Mouse (Mus musculus): ENCODE data around the gene Peli2.

Peli2 gene

DNA sequence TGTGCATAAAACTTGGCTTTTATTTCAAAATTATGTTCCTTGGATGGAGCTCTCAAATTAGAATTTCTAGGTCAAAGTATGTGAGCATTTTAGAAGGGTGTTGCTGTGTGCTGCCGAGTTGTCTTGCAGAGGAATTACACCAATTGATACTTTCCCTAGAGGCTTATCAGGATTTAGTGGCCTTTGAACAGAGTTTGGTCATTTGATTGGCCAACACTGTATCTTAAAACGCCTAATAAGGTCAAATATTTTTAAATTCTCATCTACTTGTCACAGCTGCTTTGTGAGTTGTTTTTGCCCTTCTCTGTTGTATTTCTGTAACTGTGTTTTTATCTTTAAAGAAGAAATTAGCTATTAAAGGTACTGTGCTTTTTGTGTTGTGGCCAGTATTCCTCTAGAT, 32.4 kb downstream of the Peli2 start:
- DNase-seq (ENCODE audit: low spot score in 2 of 2): no peak

DNA sequence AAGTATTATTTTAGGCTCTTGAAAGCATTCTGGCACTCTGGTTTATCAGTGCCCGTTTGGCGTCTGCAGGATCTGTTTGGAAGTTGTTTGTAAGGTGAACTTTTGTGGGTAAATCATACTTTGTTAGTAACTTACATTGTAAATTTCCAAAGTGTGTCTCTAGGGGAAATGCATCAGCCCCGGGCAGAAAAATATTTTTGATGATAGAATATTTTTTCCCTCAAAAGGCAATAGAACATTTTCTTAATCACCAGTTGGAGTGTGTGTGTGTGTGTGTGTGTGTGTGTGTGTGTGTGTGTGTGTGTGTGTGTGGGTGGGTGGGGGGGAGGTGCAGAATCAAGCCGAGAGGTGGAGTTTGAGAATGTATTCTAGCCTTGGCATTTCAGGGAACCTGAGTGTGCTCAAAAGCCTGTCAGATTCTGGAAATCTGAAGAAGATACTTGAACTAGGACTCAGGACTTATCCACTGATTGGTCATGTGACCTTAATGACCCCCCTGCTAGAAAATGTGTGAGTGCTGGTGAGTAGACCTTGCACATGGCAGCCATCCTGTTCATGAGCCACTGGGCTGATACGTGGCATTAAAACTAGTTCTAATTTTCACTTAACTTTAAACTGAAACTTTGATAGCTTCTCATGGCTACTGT, 33.4 kb downstream of the Peli2 start:
- no peak for DNase-seq (ENCODE audit: low spot score in 2 of 2)

DNA sequence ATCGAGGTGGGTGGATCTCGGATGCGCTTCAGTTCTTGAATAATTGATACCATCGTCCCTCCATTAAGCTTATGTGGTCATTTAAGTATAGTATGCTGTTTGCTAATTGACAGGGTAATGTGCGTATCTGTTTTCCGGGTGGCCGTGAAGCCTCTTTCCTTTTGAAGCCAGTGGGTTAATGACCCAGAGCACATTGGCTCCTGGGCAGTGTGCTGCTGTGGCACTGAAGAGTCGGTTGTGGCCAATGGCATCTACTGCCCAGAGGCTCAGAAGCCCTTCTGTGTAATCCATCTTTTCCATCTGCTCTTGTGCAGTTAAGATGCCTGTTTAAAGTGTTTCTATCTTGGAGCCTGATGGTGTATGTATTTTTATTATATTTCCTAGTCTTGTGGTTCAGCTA, 34.0 kb downstream of the Peli2 start:
- DNase-seq (ENCODE audit: low spot score in 2 of 2): no peak

DNA sequence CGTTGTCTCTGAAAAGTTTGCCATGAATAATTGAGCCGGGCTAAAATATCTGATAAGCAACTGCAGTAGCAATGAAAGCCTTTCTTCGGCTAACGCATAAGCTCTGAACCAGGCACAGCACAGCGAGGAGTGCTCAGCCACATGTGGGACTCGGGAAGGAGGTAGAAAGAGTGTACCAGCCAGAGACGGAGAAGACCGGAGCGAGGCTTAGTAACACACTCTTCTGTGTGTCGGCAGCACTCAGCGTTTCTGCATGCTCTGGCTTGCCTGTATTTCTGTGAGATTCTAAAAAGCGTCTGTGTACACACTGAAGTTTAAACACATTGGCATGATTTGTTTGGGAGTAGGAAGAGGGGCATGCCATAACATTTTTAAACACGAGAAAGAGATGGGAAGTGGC, 34.5 kb downstream of the Peli2 start:
- no peak for DNase-seq (ENCODE audit: low spot score in 2 of 2)

DNA sequence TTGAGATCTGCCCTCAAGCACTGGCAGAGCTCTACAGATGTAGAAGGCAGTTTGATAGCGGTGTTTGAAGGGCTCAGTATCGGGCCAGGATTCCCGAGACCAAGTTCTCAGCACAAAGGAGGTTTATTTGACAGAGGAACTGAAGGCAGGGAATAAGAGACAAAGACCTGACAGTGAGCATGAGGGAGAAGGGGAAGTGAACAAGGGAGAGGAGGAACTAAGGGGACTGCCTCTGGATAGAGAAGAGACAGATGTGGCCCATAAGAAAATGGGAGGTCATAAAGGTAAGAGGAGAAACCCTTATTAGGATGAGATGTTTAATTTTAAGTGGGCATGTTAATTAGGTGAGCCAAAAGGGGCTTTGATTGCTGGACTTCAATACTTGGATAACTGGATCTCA, 36.5 kb downstream of the Peli2 start:
- no peak for DNase-seq (ENCODE audit: low spot score in 2 of 2)

GRCm38 (mm10) chr14:48157835-48158234, 37.2 kb downstream of the Peli2 start:
- DNase-seq (ENCODE audit: low spot score in 2 of 2): no peak

DNA sequence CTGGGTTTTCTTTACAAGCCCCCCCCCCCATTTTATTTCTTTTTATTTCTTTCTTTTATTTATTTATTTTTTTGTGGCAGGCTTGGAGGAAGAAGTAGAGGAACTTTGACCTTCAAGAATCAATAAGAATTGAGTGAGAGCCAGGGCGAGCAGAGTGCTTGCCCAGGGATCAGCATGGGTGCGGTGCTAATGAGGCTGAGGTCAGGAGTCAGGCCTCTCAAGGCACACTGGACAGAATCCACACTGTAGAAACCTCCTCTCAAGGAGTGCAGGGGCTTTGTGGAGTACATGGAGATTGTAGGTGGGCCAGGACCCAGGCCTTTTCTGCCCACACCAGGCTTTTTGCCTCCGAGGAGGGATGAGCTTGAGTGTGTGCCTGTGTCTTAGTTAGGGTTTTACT, 38.8 kb downstream of the Peli2 start:
- no peak for DNase-seq (ENCODE audit: low spot score in 2 of 2)

GRCm38 (mm10) chr14:48162446-48162845, 41.8 kb downstream of the Peli2 start:
- no peak for DNase-seq (ENCODE audit: low spot score in 2 of 2)

DNA sequence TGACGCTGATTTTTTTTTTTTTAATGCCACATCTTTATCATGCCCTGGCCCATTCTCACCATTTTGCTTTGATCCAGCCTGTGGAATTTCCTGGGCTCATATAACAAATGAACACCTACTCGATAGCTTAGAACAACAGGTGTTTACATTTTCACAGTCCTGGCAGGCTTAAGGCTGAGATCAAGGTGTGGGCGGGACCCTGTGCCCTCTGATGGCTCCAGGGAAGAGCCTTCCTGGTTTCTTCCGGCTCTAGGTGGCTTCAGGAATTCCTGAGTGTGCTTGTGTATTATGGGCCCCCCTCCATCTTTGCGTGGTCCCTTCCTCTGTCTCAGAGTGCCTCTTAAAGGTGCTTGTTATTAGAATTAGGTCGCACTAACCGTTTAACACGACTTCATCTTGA, 44.3 kb downstream of the Peli2 start:
- DNase-seq (ENCODE audit: low spot score in 2 of 2): no peak

- no peak for DNase-seq (ENCODE audit: low spot score in 2 of 2)
These were observed 45.8 kb downstream of the Peli2 start for GRCm38 (mm10) chr14:48166396-48166795.

GRCm38 (mm10) chr14:48167020-48167419, 46.4 kb downstream of the Peli2 start:
- DNase-seq (ENCODE audit: low spot score in 2 of 2): no peak

DNA sequence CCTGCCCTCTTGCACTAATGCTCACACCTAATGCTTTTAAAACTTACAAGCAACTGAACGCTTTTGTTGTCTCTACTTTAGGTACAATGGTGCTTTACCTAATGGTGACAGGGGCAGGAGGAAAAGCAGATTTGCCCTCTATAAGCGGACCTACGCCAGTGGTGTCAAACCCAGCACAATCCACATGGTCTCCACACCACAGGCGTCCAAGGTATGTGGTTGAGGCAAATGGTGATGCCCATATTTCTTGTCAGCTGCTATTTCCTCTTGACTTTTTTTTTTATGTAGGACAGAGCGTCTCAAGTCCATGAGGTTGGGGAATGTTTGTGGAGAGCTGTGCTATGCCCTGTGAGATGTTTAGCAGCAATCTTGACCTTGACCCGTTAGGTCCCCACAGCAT, 47.5 kb downstream of the Peli2 start:
- no peak for DNase-seq (ENCODE audit: low spot score in 2 of 2)

- no peak for DNase-seq (ENCODE audit: low spot score in 2 of 2)
These were observed 49.3 kb downstream of the Peli2 start for GRCm38 (mm10) chr14:48169970-48170369.

DNA sequence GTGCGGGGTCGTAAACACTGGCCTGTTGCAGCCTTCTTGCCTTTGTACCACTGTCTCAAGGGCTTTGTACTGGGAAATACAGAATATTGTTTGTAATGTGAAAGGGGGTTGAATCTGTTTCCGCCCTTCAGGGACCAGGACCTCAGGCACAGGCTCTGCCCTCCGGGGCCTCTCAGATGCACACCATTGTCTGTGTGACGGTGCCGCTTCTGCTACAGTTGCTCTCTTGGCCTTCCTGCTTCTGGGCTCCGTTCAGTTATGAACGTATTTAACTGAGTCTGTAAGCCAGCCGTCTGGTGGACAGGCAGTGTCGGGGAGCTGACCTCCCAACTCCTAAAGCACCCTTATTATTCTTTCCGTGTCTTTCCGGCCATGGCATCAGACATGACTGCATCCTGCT, 50.6 kb downstream of the Peli2 start:
- no peak for DNase-seq (ENCODE audit: low spot score in 2 of 2)

- DNase-seq (ENCODE audit: low spot score in 2 of 2): no peak
These were observed 51.4 kb downstream of the Peli2 start for GRCm38 (mm10) chr14:48172026-48172425.

DNA sequence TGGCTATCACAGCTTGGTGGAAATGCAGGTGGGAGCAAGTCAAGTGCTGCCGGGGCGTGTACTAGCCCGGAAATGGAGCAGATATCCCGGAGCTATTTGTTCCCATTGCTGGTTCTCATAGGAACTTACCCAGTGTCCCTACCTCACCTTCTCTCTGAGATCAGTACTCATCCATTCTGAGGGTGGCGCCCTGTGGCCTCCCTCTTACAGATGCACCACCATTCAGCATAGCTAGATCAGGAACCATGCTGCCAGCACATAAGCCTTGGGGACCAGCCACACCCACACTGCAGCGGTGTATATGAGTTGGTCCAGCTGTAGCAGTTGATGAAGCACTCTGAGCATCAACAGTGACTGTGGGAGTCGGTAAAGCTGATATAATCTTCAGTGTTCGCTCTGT, 52.3 kb downstream of the Peli2 start:
- DNase-seq (ENCODE audit: low spot score in 2 of 2): no peak

- DNase-seq (ENCODE audit: low spot score in 2 of 2): no peak
These were observed 53.2 kb downstream of the Peli2 start for GRCm38 (mm10) chr14:48173840-48174239.

GRCm38 (mm10) chr14:48174356-48174755, 53.7 kb downstream of the Peli2 start:
- no peak for DNase-seq (ENCODE audit: low spot score in 2 of 2)

- no peak for DNase-seq (ENCODE audit: low spot score in 2 of 2)
These were observed 54.5 kb downstream of the Peli2 start for GRCm38 (mm10) chr14:48175115-48175514.

DNA sequence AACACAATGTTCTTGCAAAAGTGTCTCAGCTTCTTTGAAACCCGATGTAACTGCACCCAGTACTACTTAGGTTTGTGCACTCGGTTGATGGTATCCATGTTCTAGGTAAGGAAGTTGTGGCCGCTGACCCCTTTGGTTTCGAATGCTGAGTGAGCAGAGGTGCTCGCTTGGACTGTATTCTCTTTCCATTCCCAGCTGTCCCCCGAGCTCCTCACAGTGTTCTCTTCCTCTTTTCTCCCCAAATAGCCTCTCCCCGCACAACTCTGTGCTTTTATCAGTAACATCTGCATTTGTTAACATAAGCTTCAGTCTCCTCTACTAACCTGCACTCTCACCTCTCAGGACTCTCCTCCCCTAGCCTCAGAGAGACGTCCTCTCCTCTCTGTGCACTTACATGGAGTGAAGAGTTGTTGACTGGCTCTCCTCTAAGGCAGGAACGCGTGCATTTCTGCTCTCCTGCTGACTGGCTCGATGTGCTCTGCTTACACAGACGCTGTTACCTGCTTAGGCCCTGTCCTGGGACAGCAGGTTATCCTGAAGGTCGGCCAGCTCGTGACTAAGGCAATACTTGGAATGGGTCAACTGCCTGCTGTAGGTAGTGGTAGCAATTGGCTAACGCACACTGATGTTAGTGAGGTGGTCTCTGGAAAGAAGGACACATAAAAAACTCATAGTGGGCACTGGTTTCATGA, 57.8 kb downstream of the Peli2 start:
- DNase-seq (ENCODE audit: low spot score in 2 of 2): no peak

GRCm38 (mm10) chr14:48179021-48179420, 58.4 kb downstream of the Peli2 start:
- no peak for DNase-seq (ENCODE audit: low spot score in 2 of 2)

DNA sequence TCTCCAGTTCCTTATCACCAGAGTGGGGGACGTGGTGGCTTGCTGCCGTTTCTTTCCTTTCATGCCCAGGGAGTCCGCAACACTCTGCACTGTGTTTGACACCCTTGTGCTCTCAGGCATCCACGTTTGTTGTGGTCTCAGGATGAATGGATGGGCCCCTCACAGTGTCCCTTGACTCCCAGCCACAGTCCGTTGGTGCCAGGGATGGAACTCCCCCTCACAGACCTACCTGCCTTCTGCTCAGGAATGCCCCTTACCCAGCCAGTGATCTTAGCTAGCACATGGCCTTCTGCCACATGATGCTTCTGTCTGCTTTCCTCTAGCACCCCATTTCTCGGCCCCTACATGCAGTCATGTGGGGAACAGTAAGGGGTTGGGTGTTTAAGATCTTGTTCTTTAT, 65.7 kb downstream of the Peli2 start:
- DNase-seq (ENCODE audit: low spot score in 2 of 2): no peak

- DNase-seq (ENCODE audit: low spot score in 2 of 2): no peak
These were observed 66.5 kb downstream of the Peli2 start for GRCm38 (mm10) chr14:48187100-48187499.

- peak in 1 of 2 experiments; percentile 52 for DNase-seq (ENCODE audit: low spot score in 2 of 2)
These were observed 68.7 kb downstream of the Peli2 start for GRCm38 (mm10) chr14:48189330-48189729.
